Mouse (Mus musculus): ENCODE measurements around the gene Slc7a1.

Slc7a1 gene

GRCm38 (mm10) chr5:148328982-148329381 is 70.7 kb downstream of the Slc7a1 start:
- WGBS, result 94% methylated on average over 3 of the region's 3 CpGs

DNA sequence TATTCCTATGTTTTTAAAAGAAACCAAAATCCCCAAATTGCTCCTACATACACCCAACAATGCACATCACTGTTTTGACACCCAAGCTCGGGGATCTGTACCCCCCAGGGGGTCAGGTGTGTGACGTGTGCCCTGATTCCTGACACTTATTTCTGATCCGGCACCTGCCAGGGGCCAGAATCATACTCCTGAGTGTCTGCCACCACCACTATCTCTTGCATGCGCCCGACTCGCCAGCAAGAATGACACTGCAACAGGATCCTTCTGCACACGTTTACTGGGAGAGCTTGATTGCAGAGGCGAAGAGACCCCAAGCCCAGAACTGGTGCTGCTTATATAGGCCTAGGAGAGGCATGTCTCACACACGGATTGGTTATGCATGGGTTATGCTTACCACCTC is 73.4 kb downstream of the Slc7a1 start:
- 93% methylated on average over 9 of the region's 9 CpGs for WGBS

DNA sequence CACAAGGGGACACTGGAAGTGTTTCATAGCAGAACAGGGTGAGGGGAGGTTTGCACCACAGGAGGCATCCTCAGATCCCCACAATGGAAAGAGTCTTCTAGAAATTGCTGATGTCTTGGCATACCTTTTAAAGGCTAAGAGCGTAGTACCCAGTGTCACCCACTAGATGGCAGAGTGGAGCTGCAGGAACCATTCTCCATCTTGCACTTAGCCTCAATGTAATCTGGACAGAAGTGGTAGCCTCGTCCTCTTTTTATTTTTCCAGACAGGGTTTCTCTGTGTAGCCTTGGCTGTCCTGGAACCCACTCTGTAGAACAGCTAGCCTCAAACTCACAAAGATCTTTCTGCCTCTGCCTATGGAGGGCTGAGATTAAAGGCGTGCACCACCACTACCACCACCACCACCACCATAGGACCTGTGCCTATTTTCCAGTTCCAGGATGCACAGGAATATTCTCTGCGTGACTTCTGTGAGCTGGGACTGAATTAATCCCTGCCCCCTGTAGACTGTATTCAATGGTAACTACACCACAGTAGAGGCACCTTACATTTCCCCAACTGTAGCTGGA is 74.3 kb downstream of the Slc7a1 start:
- 44% methylated on average over 4 of the region's 4 CpGs for WGBS

DNA sequence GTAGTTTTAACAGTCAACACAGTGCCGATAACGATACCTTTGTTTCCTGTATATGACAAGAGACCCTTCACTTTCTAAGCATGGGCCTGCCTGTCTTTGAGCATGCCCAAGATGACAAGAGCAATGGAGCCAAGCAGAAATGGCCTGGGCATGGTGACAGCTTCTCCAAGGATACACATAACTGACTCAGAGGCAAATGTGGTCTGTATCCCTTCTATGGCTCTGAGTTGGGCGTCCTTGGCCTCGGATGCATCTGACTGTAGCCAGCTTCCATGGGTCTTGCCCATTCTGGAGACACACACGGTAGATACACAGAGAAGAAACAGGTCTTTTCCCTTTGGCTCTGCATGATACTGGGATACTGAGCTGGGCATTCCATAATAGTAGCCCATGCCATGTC is 84.8 kb downstream of the Slc7a1 start:
- 92% methylated on average over 5 of the region's 5 CpGs for WGBS

GRCm38 (mm10) chr5:148312443-148312842 is 87.3 kb downstream of the Slc7a1 start:
- WGBS, result 44% methylated on average over 2 of the region's 2 CpGs

DNA sequence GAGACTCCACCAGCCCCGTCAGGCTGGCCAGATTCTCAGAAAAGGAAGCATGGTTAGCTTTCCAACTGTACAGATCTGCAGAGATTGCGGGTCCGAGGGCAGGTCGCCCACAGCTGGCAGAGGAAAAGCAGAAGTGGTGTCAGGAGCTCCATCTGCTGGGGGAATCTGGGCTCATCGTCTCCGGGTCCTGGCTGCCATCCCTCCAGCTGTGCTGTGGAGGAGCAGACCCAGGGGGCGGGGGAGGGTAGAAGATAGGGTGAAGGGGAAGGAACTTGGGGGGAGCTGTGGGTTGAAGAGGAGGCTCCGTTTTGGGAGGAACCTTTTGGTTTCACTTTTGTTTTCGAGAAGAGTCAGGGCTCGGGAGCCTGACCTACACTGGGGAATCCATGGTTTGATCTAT is 88.9 kb downstream of the Slc7a1 start:
- WGBS, result 58% methylated on average over 10 of the region's 10 CpGs

DNA sequence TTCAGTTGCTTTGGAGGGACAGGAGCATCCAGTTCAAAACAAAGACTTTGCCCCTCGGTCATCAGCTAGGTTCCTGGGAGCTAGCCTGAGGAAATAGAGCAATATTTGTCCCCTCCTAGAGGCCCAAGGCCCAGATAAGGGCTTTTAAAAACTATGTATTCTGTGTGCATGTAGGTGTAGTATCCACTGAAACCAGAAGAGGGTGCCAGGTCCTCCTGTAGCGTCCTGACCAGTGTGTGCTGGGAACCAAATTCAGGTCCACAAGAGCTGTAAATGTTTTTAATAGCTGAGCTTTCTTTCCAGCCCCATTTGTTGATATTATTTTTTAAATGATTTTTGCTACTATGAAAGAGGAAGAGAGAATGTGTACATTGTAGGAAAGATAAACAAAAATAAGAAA is 95.6 kb downstream of the Slc7a1 start:
- 90% methylated on average over 2 of the region's 2 CpGs for WGBS

DNA sequence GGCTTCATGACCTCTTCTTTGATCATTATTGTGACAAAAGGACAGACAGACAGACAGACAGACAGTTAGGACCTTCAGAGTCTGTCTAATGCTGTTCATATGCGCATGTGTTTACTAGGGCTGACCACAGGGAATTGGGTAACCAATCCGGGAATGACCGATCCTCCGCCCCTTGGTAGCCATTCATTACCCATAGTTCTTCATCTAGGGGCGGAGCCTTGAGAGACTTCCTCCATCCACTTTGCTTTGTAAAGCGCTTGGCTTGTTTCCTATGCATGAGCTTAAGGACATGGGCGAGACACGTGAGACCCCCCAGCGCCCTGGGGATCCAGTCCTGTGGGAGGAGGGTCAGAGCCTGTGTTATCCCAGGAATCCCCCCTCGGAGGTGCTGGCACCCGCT is 96.7 kb downstream of the Slc7a1 start:
- 77% methylated on average over 11 of the region's 11 CpGs for WGBS

DNA sequence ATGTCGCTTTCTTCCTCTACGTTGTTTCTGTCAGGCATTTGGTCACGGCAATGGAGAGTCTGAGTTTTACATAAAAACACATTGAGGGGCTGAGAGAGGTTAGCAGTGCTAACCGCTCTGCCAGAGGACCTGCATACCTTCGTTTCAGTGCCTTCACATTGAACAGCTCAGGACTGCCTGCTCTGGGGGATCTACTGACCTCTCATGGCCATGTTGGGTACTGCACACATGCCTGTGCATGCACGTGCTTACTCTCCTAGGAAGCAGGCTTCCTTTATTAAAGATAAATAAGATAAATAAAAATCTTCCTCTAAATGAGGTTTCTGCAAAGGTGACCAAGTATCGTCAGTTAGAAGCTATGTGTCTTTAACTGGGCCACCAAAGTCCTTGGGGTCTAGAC is 106.4 kb downstream of the Slc7a1 start:
- 86% methylated on average over 7 of the region's 7 CpGs for WGBS

DNA sequence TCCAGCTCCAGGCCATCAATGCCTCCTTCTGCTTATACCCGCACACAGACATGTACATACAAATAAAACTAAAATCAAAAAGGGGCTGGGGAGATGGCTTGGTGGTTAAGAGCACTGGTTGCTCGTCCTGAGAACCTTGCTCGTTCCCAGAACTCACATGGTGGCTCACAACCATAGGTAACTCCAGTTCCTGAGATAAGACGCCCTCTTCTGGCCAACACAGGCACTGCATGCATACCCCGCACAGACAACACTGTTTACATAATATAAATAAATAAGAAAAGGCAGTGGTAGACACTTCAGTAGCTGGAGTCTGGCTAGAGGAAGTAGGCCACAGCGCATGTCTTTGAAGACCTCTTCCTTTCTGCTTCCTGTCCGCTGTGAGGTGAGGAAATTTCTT is 106.8 kb downstream of the Slc7a1 start:
- 81% methylated on average over 7 of the region's 7 CpGs for WGBS

DNA sequence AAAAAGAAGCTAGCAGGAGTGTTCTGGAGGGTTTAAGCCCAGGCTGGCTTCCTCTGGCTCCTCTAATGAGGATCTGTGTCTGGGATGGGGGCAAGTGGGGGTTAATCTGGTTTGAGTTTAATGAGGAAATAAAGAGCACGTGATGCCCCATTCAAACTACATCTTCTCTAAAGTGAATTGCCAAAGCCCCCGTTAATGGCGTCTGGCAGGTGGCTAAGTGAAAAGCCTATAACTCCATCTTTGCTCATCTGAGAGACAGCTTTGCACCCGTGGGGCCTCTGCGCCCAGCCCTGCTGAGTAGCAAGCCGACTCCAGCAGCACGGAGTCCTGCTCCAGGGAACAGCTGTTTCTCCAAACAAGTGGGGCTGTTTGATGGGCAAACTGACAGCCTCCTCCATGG is 109.8 kb downstream of the Slc7a1 start:
- WGBS, result 30% methylated on average over 7 of the region's 7 CpGs

DNA sequence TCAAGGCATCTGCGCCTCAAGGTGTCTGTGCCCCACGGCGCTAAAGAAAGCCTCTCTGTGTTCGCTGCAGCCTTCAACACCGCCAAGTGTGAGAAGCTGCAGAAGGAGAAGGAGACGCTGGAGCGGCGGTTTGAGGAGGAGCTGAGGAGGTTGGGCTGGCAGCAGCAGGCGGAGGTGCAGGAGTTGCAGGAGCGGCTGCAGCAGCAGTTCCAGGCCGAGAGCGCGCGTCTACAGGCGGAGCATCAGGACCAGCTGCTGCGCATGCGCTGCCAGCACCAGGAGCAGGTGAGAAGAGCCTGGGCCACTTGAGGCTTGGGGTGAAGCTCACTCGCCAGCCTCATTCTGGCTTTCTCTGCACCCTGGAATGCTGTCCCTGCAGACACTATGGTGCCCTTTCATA is 110.9 kb downstream of the Slc7a1 start:
- 72% methylated on average over 18 of the region's 18 CpGs for WGBS

DNA sequence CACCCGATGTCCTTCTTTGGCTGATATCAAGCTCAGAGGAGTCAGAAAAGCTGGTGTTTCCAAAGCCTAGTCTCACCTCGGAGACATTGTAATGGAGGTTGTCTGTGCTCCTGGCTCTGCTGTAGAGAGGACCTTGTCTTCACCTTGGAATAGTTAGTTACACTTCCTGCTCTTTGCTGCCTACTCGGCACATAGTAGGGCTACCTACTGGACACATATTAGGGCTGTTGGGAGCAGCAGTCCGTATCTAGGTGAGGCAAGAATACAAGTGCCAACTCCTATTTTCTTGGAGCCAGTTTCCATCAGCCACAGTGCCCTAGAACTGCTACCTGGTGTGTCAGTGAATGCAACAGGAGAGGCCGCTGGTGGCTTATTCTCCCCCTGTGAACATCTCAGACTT is 112.2 kb downstream of the Slc7a1 start:
- WGBS, result 91% methylated on average over 5 of the region's 5 CpGs

GRCm38 (mm10) chr5:148283584-148283983 is 116.1 kb downstream of the Slc7a1 start:
- WGBS, result 53% methylated on average over 3 of the region's 3 CpGs

GRCm38 (mm10) chr5:148283177-148283576 is 116.5 kb downstream of the Slc7a1 start:
- 39% methylated on average over 2 of the region's 2 CpGs for WGBS

DNA sequence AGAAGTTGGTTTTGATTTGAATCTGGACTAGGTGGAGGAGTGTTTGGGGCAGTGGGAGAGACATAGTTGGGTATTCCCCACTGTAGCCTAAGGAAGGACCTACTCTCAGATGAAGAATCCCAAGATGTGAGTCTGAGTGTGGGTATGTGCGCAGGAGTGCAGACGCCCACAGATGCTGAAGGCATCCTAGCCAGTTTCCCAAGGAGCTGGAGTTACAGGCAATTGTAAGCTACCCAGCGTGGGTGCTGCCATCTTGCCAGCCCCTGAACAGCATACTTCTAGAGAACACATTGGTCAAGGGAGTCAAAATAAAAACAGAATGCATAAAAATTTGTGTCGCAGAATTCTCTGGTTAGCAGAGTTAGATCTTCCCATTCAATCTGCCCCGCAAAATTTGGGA is 117.1 kb downstream of the Slc7a1 start:
- 59% methylated on average over 5 of the region's 5 CpGs for WGBS

DNA sequence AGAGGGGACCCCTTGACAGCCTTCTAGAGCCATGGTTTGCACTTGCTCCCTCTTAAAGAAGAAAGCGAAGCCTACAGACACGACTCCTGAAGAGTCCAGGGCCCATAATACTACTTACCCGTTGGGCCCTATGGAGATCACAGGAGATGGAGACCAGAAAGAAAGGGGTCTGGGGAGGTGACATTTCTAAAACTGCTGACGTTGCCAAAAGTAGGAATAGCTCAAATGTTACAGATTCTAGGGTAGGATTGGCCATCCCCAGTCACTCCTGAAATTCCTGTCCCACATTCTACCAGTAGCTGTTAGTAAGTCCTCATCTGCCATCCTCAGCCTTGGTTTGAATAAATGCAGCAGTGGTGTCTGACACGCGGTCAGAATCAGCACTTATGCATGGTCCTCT is 117.6 kb downstream of the Slc7a1 start:
- whole genome bisulfite sequencing, result 85% methylated on average over 6 of the region's 6 CpGs

DNA sequence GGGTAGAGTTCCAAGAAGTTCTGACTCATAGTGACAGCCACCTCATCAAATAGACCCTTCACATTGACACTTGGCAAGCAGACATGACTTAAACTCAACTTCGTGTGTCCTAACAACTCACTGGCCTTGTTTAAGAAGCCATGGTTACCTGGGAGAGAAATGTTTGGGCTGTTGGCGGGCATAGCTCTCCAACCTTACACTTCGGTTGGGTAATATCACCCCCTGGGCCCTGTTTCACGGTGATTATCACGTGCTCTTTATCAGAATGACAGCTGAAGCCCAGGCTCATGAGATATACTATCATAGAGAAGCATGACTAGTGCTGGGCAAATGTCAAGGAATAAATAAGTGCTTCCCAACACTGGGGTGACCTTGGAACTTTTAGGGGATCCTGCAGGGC is 119.4 kb downstream of the Slc7a1 start:
- WGBS, result 89% methylated on average over 5 of the region's 5 CpGs

DNA sequence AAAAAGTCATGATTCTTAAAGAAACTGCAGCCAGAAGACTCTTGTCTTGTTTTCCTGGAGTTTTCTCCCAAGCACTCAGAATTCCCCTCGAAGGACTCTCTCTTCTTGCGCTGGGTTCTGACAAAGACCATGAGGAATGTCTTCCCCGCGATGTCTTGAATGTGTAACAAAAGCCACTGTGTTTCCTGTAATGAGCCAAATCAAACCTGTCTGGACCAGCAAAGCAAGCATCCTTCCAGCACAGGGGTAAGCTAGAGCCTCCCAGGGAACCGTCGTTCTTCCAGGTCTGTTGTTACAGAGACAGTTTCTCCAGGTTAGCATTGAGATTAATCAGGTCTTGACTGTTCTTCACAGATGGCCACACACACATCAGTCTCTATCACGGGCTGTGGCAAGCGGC is 121.5 kb downstream of the Slc7a1 start:
- WGBS, result 86% methylated on average over 8 of the region's 8 CpGs
